Mouse (Mus musculus) thymus, adult 2 months (tissue): Measurements from ENCODE around the gene Nrcam.

Experiments used
- CTCF ChIP-seq: fragments of 200-500 bp; IDR thresholded peaks from 2 replicates; pipeline ENCODE4 v1.5.1; 2012; ENCODE audit warnings: mild to moderate bottlenecking, control low read depth, low read length, moderate library complexity, borderline replicate concordance; ENCODE audit not compliant: control insufficient read depth, poor library complexity, insufficient read depth; ENCODE audit errors: extremely low read depth
- POLR2A ChIP-seq: fragments of 200-500 bp; IDR thresholded peaks from 2 replicates; pipeline ENCODE4 v1.6.1; 2012; ENCODE audit warnings: mild to moderate bottlenecking, low read length, control low read depth, moderate library complexity; ENCODE audit not compliant: control insufficient read depth, poor library complexity, insufficient read depth; ENCODE audit errors: extremely low read depth

DNA sequence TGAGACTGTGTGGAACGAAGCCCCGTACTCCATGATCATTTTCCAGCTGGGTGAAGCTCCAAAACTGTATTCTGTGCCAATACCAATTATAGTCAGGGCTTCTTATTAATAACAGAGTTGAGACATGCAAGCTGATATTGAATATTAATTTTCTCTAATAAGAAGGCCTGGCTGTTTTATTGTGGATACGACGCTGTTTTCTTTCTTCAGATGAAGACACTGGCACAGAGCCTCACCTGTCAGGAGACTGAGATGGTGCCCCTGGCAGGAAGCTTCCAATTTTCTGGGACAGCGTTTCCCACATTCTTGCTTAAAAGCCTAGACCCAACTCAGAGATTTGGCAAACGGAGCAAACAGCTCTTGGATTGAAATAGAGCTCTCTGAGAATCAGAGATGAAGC is 47.3 kb downstream of the Nrcam start:
- TF ChIP-seq POLR2A, result no peak
- TF ChIP-seq CTCF, result no peak
